Mouse (Mus musculus) stomach, adult 2 months (tissue): ENCODE data around the gene Hao2. TPM values are rescaled to one million over a fixed set of nuclear protein-coding genes. Genes with fewer than 3 reads are reported as not detected.

ENCODE experiments used
- polyA plus RNA-seq: library from polyadenylated mRNA; depleted of rRNA; stranded (reverse); fragments of >200 nt; gene quantifications from 2 replicates; pipeline ENCODE4 v1.2.3, GENCODE M21; 2012; rRNA removed

Hao2 gene
- polyA plus RNA-seq, result not detected in 2 replicates

DNA sequence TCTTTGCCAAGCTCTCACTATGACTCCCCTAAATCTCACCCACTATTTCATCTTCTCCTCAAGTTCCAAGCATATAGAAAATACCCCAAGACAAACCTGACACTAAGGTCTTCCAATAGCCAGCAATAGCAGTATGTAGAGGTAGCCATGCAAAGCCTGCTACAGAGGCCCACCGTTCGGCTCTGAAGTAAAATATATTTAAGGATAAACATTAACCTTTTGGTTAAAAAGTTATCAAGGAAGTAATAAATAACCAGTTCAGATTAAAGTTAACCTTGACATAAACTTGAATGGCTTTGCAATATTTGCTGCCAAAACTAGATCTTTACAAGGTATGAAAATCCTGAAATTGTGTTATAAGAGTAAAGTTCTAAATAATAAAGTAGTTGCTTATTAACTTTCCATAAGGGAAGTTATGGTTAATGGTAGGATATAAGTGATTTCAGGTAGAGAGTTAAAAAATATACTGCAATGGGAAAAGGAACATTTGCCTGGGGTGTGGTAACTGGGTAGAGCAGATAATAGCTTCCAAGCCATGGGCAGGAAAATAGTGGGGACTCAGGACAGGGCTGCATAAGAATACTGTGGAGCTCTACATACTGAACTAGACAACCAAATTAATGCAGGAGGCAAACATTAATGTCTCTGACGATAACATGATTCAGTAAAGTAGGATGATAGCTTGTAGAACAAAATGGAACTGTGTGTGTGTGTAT, at the start of gene Hao2:
Gene Hao2, minus strand, starts transcription at position 183 of the 716 bp plus-strand sequence.

DNA sequence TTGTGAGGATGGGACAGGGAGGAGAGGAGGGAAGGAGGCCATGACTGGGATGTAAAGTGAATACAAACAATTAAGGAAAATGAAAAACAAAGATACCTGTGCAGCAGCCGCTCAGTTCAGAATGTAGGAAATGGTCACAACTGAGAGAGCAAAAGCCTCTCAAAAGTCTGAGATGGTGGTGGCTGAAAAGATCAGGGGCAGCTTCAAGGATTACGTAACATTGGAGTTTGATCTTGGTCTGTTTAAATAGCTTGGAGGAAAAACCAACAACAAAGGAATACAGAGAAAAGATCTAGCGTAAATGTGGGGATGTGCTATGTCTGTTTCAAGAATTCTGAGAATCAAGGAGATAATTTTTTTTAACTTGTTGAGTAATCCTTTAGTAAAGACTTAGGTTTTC, 33.5 kb downstream of the Hao2 start, which contains the start of gene Hsd3b1:
Gene Hsd3b1, minus strand, starts transcription at position 219 of the 400 bp plus-strand sequence.

Other genes with a start within 250 kb of the Hao2 start
- gene Hsd3b2, start 168.7 kb downstream of the Hao2 start, polyA plus RNA-seq, result not detected in 2 replicates
- not detected in 2 replicates for gene Hsd3b3, start 130.1 kb downstream of the Hao2 start, polyA plus RNA-seq
- gene Hsd3b6, start 78.8 kb downstream of the Hao2 start, polyA plus RNA-seq, result not detected in 2 replicates
- 0.18 and 0.77 TPM in 2 replicates for gene Hsd3b1, start 33.4 kb downstream of the Hao2 start, polyA plus RNA-seq
- 1.2 and 1.6 TPM in 2 replicates for gene Wars2, start 247.8 kb upstream of the Hao2 start, polyA plus RNA-seq